Mouse (Mus musculus) lung, postnatal 25 days (tissue): ENCODE measurements around the gene Gm17018.

ENCODE experiments used
- DNase-seq: peaks from one replicate; pipeline ENCODE4 v3.0.0; 2022; ENCODE audit warnings: low spot score

Gene Gm17018

DNA sequence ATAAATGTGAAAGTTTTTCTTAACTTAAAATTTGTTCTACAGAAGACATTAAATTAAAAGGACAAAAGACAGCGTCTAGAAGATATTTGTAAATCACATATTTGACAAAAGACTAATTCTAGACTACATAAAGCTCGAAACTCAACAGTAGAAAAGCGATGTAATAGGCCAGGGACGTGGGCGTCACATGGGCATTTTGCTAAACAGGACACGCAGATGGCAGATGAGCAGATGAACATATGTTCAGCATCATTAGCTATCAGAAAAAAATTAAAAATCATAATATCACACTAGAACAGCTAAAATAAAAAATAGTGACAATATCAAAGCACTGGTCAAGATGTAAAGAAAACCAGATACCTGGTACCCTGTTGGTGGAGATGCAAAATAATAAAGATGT is 29.3 kb downstream of the Gm17018 start:
- no peak for DNase-seq

- DNase-seq: peak; percentile 61
Measured at GRCm38 (mm10) chr19:45591704-45592103, 31.3 kb downstream of the Gm17018 start.

- DNase-seq: no peak
Measured at GRCm38 (mm10) chr19:45592916-45593315, 32.5 kb downstream of the Gm17018 start.

GRCm38 (mm10) chr19:45594079-45594478 is 33.7 kb downstream of the Gm17018 start:
- DNase-seq: no peak

- DNase-seq: no peak
Measured at GRCm38 (mm10) chr19:45595481-45595880, 35.1 kb downstream of the Gm17018 start.

GRCm38 (mm10) chr19:45596019-45596418 is 35.6 kb downstream of the Gm17018 start:
- DNase-seq: no peak

DNA sequence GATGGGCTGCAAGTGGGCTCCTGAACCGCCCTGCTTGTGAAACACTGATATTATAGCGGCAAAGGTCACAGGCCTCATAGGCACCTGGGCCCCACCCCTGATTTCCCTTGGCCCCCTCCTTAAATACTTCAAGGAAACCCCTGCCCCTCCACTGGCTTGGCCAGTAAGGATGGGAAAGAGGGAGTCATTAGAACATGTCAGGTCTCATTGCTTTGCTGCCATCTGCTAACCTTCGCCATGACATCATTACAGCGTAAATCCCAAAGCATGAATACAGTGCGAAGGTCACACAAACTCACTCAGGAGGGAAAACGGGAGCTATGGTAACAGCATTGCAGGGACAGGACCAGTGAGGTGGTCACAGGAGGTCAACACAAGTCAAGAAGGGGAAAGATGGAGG is 36.0 kb downstream of the Gm17018 start:
- no peak for DNase-seq

- DNase-seq: no peak
Measured at GRCm38 (mm10) chr19:45597106-45597505, 36.7 kb downstream of the Gm17018 start.

- no peak for DNase-seq
Measured at GRCm38 (mm10) chr19:45602606-45603005, 42.2 kb downstream of the Gm17018 start.

- DNase-seq: no peak
Measured at GRCm38 (mm10) chr19:45606701-45607100, 46.3 kb downstream of the Gm17018 start.

GRCm38 (mm10) chr19:45607479-45607878 is 47.1 kb downstream of the Gm17018 start:
- no peak for DNase-seq

DNA sequence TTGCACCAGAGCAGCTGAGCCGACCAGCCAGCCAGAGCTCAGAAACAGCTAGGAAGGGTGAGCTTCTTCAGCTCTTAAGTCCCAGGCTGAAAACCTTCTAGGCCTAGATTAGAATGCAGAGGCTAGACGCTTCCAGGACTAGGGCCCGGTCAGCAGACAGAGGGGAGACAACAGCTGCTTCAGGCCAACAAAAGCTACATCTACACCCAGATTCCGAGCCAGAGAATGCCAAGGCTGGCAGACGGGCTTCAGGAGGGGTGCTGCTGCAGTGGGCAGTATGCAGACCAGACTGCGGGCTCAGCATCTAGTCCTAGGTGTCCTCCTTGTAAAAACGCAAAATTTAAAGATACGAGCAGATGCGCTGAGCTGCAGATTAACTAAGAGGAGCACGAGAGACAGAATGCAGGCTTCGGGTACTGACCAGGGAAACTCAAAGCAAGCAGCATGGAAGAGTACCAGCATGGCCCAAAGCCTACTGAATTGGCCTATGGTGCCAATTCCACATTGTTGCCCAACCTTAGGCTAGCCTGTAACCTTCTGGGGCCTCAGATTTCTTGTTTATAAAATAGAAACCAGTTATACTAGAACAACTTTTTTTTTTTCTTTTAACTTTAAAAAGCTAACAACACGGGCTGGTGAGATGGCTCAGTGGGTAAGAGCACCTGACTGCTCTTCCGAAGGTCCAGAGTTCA is 48.4 kb downstream of the Gm17018 start:
- no peak for DNase-seq

GRCm38 (mm10) chr19:45610823-45611222 is 50.4 kb downstream of the Gm17018 start:
- no peak for DNase-seq

DNA sequence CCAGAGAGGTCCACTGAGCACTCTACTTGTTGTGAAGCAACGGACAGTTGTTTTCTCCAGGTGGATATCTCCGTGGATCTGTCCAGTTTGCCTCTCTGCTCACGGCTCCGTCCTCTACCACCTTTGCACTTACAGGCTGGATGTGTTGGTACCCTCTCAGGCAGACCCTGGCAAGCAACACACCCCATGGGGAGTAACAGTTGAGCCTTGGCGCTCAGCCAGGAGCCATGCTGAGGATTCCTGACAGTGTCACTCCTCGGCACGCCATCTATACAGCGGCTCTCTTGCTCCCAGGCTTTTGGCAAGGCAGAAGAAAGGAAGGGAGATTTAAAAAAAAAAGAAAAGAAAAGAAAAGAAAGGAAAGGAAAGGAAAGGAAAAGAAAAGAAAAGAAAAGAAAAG is 54.0 kb downstream of the Gm17018 start:
- DNase-seq: no peak

DNA sequence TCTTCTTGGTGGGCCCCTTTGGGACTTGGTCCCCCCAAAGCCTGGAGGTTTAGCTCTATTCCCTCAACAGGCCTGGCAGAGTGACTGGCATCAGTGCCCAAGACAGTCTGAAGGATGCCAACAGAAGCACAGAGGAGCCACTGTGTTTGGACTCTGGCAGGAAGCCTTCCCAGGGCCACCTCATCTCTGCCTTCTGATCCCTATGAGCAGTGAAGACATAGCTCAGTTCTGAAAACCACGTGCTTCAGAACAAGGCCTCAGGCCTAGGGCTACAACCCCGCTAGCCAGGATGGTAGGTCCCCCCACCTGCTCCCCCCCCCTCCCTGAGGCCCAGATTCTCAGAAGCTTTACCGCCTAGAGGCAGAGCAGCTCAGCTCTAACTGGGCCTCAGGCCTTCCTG is 54.5 kb downstream of the Gm17018 start:
- no peak for DNase-seq

GRCm38 (mm10) chr19:45615415-45616213 is 55.2 kb downstream of the Gm17018 start:
- DNase-seq: no peak

GRCm38 (mm10) chr19:45616214-45616518 is 55.8 kb downstream of the Gm17018 start:
- DNase-seq: no peak

DNA sequence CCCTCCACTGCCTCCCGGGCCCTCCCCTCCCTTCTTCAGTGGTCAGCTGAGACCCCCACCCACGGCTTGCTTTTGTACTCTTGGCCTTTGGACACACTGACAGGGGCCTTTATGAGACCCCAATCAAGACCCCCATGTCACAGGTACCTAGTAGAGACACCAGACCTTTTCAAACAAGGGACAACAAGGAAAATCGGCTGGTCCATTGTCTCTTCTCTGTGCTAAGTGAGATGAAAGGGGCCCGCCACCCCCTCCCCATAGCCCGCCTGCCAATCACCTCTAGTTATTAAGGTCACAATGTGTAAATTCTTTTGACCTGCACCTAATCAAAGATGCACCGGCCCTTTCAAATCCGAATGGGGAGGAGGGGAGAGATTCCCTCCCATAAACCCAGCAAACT is 56.3 kb downstream of the Gm17018 start:
- DNase-seq: no peak

GRCm38 (mm10) chr19:45618184-45618583 is 57.8 kb downstream of the Gm17018 start:
- no peak for DNase-seq

GRCm38 (mm10) chr19:45619744-45620501 is 59.5 kb downstream of the Gm17018 start:
- DNase-seq: no peak

GRCm38 (mm10) chr19:45621061-45621460 is 60.6 kb downstream of the Gm17018 start:
- DNase-seq: no peak

- no peak for DNase-seq
Measured at GRCm38 (mm10) chr19:45622144-45622543, 61.7 kb downstream of the Gm17018 start.

DNA sequence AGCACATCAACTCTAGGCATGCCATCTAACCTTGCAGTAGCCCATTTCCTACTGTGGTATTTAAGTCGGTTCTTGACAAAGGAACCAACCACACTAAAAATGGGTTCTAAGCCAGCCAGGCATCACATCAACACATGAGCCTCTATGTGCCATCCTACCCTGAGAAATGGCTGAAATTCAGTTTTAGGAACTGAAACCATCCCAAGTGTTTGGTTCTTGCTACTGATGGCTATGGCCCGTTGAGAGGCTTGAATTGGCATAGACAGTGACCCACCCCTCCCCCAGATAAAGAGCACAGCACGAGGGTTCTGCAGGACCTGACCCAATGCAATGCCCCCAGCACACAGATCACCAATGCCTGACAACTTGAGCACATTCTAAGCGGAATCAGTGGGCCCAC is 63.3 kb downstream of the Gm17018 start:
- no peak for DNase-seq
